Comparison of ENCODE assay signal across 10 mouse cellular contexts in genomic region chr8:91154564-91154963, GRCm38 (mm10). TPM values are rescaled to one million over a fixed set of nuclear protein-coding genes. Genes with fewer than 3 reads are reported as not detected.
DNase-seq lines count a peak whose midpoint lies in the region; ATAC-seq lines count a peak whose summit lies in the region.
"Had no signal": no experiment of that assay in that cellular context is flagged by ENCODE, and none has a peak within 500 bp of the region (broad histone marks: within the 10 kb centered on the region; RNA-seq: fewer than 3 reads in every experiment).

No protein-coding gene starts in this region.

- DNase-seq in liver (peak; percentile 52), WW6 (ENCODE audit: low read depth, low spot score) (peak; percentile 86)
- no peak for DNase-seq in liver, embryonic 11.5 days (ENCODE audit: low spot score)
- DNase-seq in kidney, postnatal 36 days, result peak; percentile 78 to 87
- DNase-seq in splenic B cell, adult 2 months (ENCODE audit: low read depth, low spot score), result peak; percentile 22
- DNase-seq in cerebellum, postnatal 36 days, result no peak
- no peak for DNase-seq in forebrain, embryonic 11.5 days (ENCODE audit: low spot score)
- DNase-seq in urinary bladder, postnatal 36 days (ENCODE audit: low spot score in 2 of 2), result no peak
- DNase-seq: cerebellum, adult 18-20 months; right cerebral cortex, postnatal 4 days had no signal

- H3K27ac ChIP-seq in liver, embryonic 11.5 days (ENCODE audit: low read depth, low read length), result no peak overlapping the region
- no peak overlapping the region for H3K27ac ChIP-seq in forebrain, embryonic 11.5 days (ENCODE audit: low read depth, low read length)

- no peaks in the 10 kb centered on the region for H3K27me3 ChIP-seq in liver, embryonic 11.5 days (replicated peaks; ENCODE audit: control insufficient read depth, insufficient read depth, low read length)
- H3K27me3 ChIP-seq in splenic B cell, adult 2 months (ENCODE audit: control insufficient read depth, insufficient read depth, low read length, poor library complexity, severe bottlenecking), result no peaks in the 10 kb centered on the region
- H3K27me3 ChIP-seq in forebrain, embryonic 11.5 days (ENCODE audit: control insufficient read depth, insufficient read depth, low read length), result no peaks in the 10 kb centered on the region

- 0 out of 2 replicates have a peak, but pooled peaks cover 2% of the 10 kb centered on the region for H3K9me3 ChIP-seq in liver, embryonic 11.5 days (ENCODE audit: control insufficient read depth, low read length)
- H3K9me3 ChIP-seq in forebrain, embryonic 11.5 days (ENCODE audit: control insufficient read depth, low read length), result no peaks in the 10 kb centered on the region; the same call in 1 of the 2 replicates

- no peak overlapping the region for H3K4me2 ChIP-seq in liver, embryonic 11.5 days
- no peak overlapping the region for H3K4me2 ChIP-seq in forebrain, embryonic 11.5 days (ENCODE audit: low read depth, low read length, severe bottlenecking)

- no peak; the same call in 1 of the 2 replicates for ATAC-seq in liver, embryonic 11.5 days (replicated peaks; ENCODE audit: low FRiP score)
- ATAC-seq in forebrain, embryonic 11.5 days (replicated peaks; ENCODE audit: low FRiP score), result no peak

- H3K4me3 ChIP-seq in liver, embryonic 11.5 days (ENCODE audit: low read depth, low read length), result no peak overlapping the region
- no peak overlapping the region for H3K4me3 ChIP-seq in forebrain, embryonic 11.5 days (ENCODE audit: low read depth, low read length)

- H3K4me1 ChIP-seq in liver, embryonic 11.5 days (replicated peaks; ENCODE audit: control insufficient read depth, insufficient read depth, low read length), result no peaks in the 10 kb centered on the region
- H3K4me1 ChIP-seq in forebrain, embryonic 11.5 days (replicated peaks; ENCODE audit: control insufficient read depth, insufficient read depth, low read length), result no peaks in the 10 kb centered on the region

- no peak overlapping the region for H3K9ac ChIP-seq in liver, embryonic 11.5 days (ENCODE audit: low read depth, low read length)
- no peak overlapping the region for H3K9ac ChIP-seq in forebrain, embryonic 11.5 days (ENCODE audit: low read length)

- no peaks in the 10 kb centered on the region for H3K36me3 ChIP-seq in liver, embryonic 11.5 days (ENCODE audit: control insufficient read depth, insufficient read depth, low read length)
- no peaks in the 10 kb centered on the region for H3K36me3 ChIP-seq in splenic B cell, adult 2 months (ENCODE audit: control insufficient read depth, insufficient read depth, low read length, poor library complexity, severe bottlenecking)
- H3K36me3 ChIP-seq in forebrain, embryonic 11.5 days (ENCODE audit: control insufficient read depth, insufficient read depth, low read length), result no peaks in the 10 kb centered on the region

- whole genome bisulfite sequencing in liver, embryonic 11.5 days, result 42% methylated on average over 6 of the region's 6 CpGs
- WGBS in forebrain, embryonic 11.5 days, result 41% methylated on average over 6 of the region's 6 CpGs

RNA-seq across cellular contexts. Expression of gene Aktip, which starts 45.2 kb away (rescaled TPM):
- polyA plus RNA-seq in liver, embryonic 11.5 days (2014; fragmentation: Nextera tagmentation; extraction: Ambion mirVana), result 19.3 and 20.0 TPM in 2 replicates
- 98.8 and 100 TPM in 2 replicates for polyA plus RNA-seq in forebrain, embryonic 11.5 days (2014; fragmentation: Nextera tagmentation; extraction: Ambion mirVana)

Comparison
In these comparisons a context has a peak if more than half of its experiments do, and no peak if none do; other contexts are left out.
1. DNase-seq: peak in liver (single experiment), WW6 (single experiment), kidney, postnatal 36 days (2 of 2) and splenic B cell, adult 2 months (single experiment); none in liver, embryonic 11.5 days (single experiment), cerebellum, postnatal 36 days (0 of 2), forebrain, embryonic 11.5 days (single experiment) and urinary bladder, postnatal 36 days (0 of 2).